Mouse (Mus musculus) lung, adult 2 months (tissue): Measurements from ENCODE around the gene Idua.

Experiments used
- CTCF ChIP-seq: fragments of 200-500 bp; IDR thresholded peaks from 2 replicates; pipeline ENCODE4 v1.5.1; 2011; ENCODE audit warnings: mild to moderate bottlenecking, low read length, control low read depth; ENCODE audit not compliant: insufficient read depth
- POLR2A ChIP-seq: fragments of 200-500 bp; IDR thresholded peaks from 2 replicates; pipeline ENCODE4 v1.6.1; 2011; ENCODE audit warnings: low read depth, mild to moderate bottlenecking, control low read depth, low read length, borderline replicate concordance; ENCODE audit errors: extremely low read depth

DNA sequence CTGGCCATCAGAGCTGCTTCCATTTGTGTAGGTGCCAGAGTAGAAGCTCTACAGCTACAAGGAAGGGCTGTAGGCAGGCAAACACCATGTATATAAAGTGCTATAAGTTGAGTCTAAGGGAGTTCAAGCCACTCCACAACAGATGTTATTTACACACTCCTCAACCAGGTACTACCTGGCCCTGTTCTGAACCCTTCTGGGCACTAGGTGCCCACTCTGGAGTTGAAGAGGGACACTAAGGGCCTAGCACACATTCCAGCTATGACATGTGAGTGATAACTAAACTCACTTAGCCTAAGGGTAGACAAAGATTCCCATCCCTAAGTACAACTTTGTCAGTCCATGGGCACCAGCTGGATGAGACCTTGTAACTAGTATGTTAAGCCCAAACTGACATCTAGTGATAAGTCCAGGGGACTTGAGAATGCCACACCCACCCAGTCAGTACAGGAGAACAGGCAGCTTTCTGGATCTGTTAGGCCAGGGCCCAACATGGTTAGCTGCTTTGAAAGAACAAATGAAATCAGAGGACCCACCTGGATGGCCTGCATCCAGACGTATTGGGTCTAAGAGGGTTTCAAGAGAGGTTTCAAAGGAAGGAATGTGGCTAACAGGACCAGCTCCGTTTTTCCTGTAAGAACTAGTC lies 12.2 kb upstream of the Idua start:
- no peak for TF ChIP-seq CTCF
- TF ChIP-seq POLR2A: no peak
